Mouse (Mus musculus) heart, adult 2 months (tissue): ENCODE results near the gene Ttc23. TPM values are rescaled to one million over a fixed set of nuclear protein-coding genes. Genes with fewer than 3 reads are reported as not detected.

Experiments
- DNase-seq, 2 experiments: peaks; one replicate each; pipeline ENCODE4 v3.0.0; 2021
- H3K27ac ChIP-seq: fragments of 200-600 bp; 2 replicates; pipeline ENCODE4 v1.8.1; 2022
- H3K27me3 ChIP-seq: fragments of 200-500 bp; 2 replicates; pipeline ENCODE4 v1.6.1; 2012; ENCODE audit warnings: mild to moderate bottlenecking, low read length, inconsistent platforms, mixed read lengths; ENCODE audit not compliant: control insufficient read depth, insufficient read depth
- H3K36me3 ChIP-seq: fragments of 200-500 bp; 2 replicates; pipeline ENCODE4 v1.6.1; 2012; ENCODE audit warnings: low read length, inconsistent platforms; ENCODE audit not compliant: control insufficient read depth, insufficient read depth
- H3K4me1 ChIP-seq: fragments of 200-500 bp; 2 replicates; pipeline ENCODE4 v1.6.1; 2011; ENCODE audit warnings: low read length; ENCODE audit not compliant: control insufficient read depth, insufficient read depth
- H3K4me3 ChIP-seq: fragments of 200-600 bp; 2 replicates; pipeline ENCODE4 v1.8.1; 2022
- H3K79me2 ChIP-seq: fragments of 200-500 bp; replicated peaks from 2 replicates; pipeline ENCODE4 v1.6.1; 2012; ENCODE audit warnings: mild to moderate bottlenecking, inconsistent platforms, low read length, moderate library complexity, mixed read lengths; ENCODE audit not compliant: control insufficient read depth, insufficient read depth
- H3K9ac ChIP-seq: fragments of 200-500 bp; 2 replicates; pipeline ENCODE4 v1.6.1; 2012; ENCODE audit warnings: low read depth, mild to moderate bottlenecking, control low read depth, inconsistent platforms, low read length, mixed read lengths
- CTCF ChIP-seq: fragments of 200-600 bp; IDR thresholded peaks from 2 replicates; pipeline ENCODE4 v1.8.1; 2022; ENCODE audit warnings: antibody characterized with exemption, mild to moderate bottlenecking, moderate library complexity
- EP300 ChIP-seq: fragments of 200-500 bp; IDR thresholded peaks from 2 replicates; pipeline ENCODE4 v1.6.1; 2011; ENCODE audit warnings: low read depth, low read length, control low read depth; ENCODE audit not compliant: insufficient read depth
- POLR2A ChIP-seq: fragments of 200-500 bp; IDR thresholded peaks from 2 replicates; pipeline ENCODE4 v1.6.1; 2011; ENCODE audit warnings: mild to moderate bottlenecking, low read depth, low read length, control low read depth; ENCODE audit not compliant: insufficient read depth
- WGBS: fragments of 180-500 bp; shearing (Covaris S2); methylation state at CpG from one replicate; pipeline ENCODE4 v1.1.7; 2018; 5-methylcytosine and 5-hydroxymethylcytosine counted together
- intact Hi-C: fragments of 180-260 bp; cut with DNase I; formaldehyde crosslinking; loops from one replicate; pipeline ENCODE4 v1.15.1; 2025
- microRNA-seq, 2 experiments: library from miRNA; unstranded; fragments of <30 nt; microRNA quantifications; one replicate each; pipeline ENCODE4 v1.2.0; 2021
- polyA plus RNA-seq: library from polyadenylated mRNA; depleted of rRNA; stranded (reverse); fragments of >200 nt; gene quantifications from 2 replicates; pipeline ENCODE4 v1.2.3, GENCODE M21; 2012; rRNA removed
- total RNA-seq, 2 experiments: library from RNA; stranded (reverse); gene quantifications; 2 replicates each; pipeline ENCODE4 v1.2.3; 2021

Ttc23 gene
- total and polyA plus RNA-seq, 3 experiments = 3.6 to 20.7 (median 18.6) TPM

DNA sequence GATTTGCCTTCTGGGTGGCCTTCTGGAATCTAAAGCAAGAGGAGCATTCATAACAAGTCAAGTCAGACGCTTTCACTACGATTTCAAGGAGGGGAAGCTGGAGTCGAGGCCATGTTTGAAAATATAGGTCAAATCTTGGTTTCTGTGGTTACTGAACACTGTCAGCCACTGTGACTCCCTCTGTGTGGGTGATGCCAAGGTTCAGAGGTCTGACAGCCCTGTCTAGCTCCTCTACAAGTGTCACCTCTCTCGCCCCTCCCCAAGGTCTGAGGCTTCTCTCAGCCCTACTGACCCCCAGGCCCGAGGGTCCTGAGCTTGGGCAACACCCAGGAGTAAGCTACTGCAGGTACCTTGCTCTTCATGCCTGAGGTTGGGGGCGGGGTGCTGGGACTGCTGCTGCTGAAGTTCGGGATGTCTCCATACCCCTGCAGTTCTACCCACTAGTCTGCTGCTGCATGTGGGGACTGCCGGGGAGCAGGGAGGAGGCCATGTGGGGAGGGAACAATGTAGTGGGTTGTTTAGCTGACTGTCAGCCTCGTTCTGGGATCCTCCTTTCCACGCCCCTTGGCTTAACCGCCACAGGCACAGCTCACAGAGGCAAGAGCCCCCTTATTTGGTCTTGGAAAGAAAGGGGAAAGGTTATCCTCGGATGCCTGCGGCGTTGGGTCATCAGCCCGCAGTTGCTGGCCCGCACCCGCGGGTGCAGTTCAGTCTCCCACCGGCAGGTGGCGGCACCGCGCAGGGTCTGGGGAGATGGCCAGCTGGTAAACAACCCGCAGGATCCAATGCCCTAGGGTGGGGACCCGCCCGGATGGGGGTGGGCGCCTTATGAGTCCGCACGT is 156.0 kb downstream of the Ttc23 start:
- intact Hi-C loops = loop anchor here (1.0 to 5.0 kb wide), 4 partner anchors 160 to 499 kb away; no protein-coding TSS in a partner anchor
- peak overlapping the region; percentile 35 for H3K4me3 ChIP-seq
- H3K27me3 ChIP-seq = no peaks in the 10 kb centered on the region
- no peak overlapping the region for H3K9ac ChIP-seq
- H3K4me1 ChIP-seq = no peaks in the 10 kb centered on the region
- H3K36me3 ChIP-seq = no peaks in the 10 kb centered on the region
- no peaks in the 10 kb centered on the region for H3K79me2 ChIP-seq
- no peak overlapping the region; the same call in 1 of the 2 replicates for H3K27ac ChIP-seq
- DNase-seq = peak; percentile 81 to 93
- 15% methylated on average over 28 of the region's 28 CpGs for WGBS
- no peak; the same call in 1 of the 2 replicates for TF ChIP-seq CTCF
- TF ChIP-seq EP300 = no peak
- TF ChIP-seq POLR2A = no peak

DNA sequence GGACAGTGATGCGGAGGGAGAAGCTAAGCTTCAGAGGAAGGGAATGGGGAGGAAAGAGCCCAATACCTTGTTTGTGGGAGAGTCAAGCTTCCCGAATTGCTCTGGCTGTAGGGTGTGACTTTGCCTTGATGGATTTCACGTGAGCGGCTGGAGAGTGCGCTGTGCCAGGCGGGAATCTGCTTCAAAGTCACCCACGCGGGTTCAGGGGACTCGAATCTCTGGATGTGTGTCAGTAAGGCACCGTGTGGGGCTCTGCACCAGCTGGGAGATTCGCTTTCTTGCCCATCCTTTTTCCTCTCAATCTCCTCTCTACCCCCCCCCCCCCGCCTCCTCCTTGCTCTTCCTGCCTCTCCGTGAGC is 156.6 kb downstream of the Ttc23 start:
- Histone ChIP-seq H3K4me3 (peak overlapping the region; percentile 35), H3K9ac (peak overlapping the region; percentile 19; the same call in 1 of the 2 replicates), H3K27me3 (no peaks in the 10 kb centered on the region), H3K27ac (no peak overlapping the region; the same call in 1 of the 2 replicates), H3K36me3 (no peaks in the 10 kb centered on the region), H3K4me1 (no peaks in the 10 kb centered on the region), H3K79me2 (no peaks in the 10 kb centered on the region)
- WGBS = 16% methylated on average over 12 of the region's 13 CpGs
- no peak for DNase-seq
- intact Hi-C loops = loop anchor here (1.0 to 5.0 kb wide), 4 partner anchors 159 to 498 kb away; no protein-coding TSS in a partner anchor
- TF ChIP-seq EP300 (no peak), POLR2A (no peak), CTCF (no peak)

Small RNA genes within 50 kb of the gene (microRNA-seq; reads per million reads assigned to microRNA genes)
- 0 reads per million in 2 experiments for gene Gm23844

Other genes starting within 250 kb of the Ttc23 start
- 10 to 100 TPM; 14.1 to 16.4 TPM for gene Lrrc28, start 2.1 kb upstream of the Ttc23 start, total RNA-seq
- gene Lrrc28, start 2.1 kb upstream of the Ttc23 start, polyA plus RNA-seq = 20.5 and 24.2 TPM in 2 replicates
- 1 to 10 TPM; 8.3 TPM for gene Synm, start 112.3 kb downstream of the Ttc23 start, total RNA-seq
- gene Synm, start 112.3 kb downstream of the Ttc23 start, polyA plus RNA-seq = 2.6 and 4.3 TPM in 2 replicates